Mouse (Mus musculus) myocyte (in vitro differentiated cells): ENCODE data around the gene Caskin2. TPM values are rescaled to one million over a fixed set of nuclear protein-coding genes. Genes with fewer than 3 reads are reported as not detected.

Experiments used
- H3K27me3 ChIP-seq: one replicate; pipeline ENCODE4 v1.6.1; 2011; ENCODE audit not compliant: control insufficient read depth, insufficient read depth, insufficient read length
- H3K36me3 ChIP-seq: one replicate; pipeline ENCODE4 v1.6.1; 2011; ENCODE audit not compliant: control insufficient read depth, insufficient read depth
- H3K4me2 ChIP-seq: one replicate; pipeline ENCODE4 v1.6.1; 2011; ENCODE audit warnings: low read depth, control low read depth
- H3K4me3 ChIP-seq: one replicate; pipeline ENCODE4 v1.5.1; 2011; ENCODE audit warnings: mild to moderate bottlenecking, control low read depth, moderate library complexity
- H3K79me2 ChIP-seq: one replicate; pipeline ENCODE4 v1.6.1; 2011; ENCODE audit not compliant: control insufficient read depth, insufficient read depth
- H3ac ChIP-seq: one replicate; pipeline ENCODE4 v1.6.1; 2011; ENCODE audit not compliant: control insufficient read depth, insufficient read length
- CEBPB ChIP-seq: IDR thresholded peaks from 2 replicates; pipeline ENCODE4 v1.6.1; 2011; ENCODE audit warnings: mild to moderate bottlenecking, moderate library complexity; ENCODE audit not compliant: poor library complexity, insufficient read depth, severe bottlenecking
- E2F4 ChIP-seq: IDR thresholded peaks from one replicate; pipeline ENCODE4 v1.6.1; 2011; ENCODE audit warnings: mild to moderate bottlenecking, control low read depth, moderate library complexity; ENCODE audit not compliant: insufficient read depth
- MAX ChIP-seq: IDR thresholded peaks from one replicate; pipeline ENCODE4 v1.6.1; 2011; ENCODE audit warnings: low read depth, mild to moderate bottlenecking, control low read depth
- MYOD1 ChIP-seq, 3 experiments: IDR thresholded peaks; one replicate each; pipeline ENCODE4 v1.6.1; 2011; ENCODE audit warnings: control low read depth in 2 of 3, low read depth in 2 of 3, mild to moderate bottlenecking in 2 of 3, moderate library complexity in 1 of 3; ENCODE audit not compliant: insufficient read length in 2 of 3, control insufficient read depth in 1 of 3
- MYOG ChIP-seq, 3 experiments: IDR thresholded peaks; one replicate each; pipeline ENCODE4 v1.6.1; 2011; ENCODE audit warnings: control low read depth in 2 of 3, low read depth in 2 of 3, mild to moderate bottlenecking in 2 of 3; ENCODE audit not compliant: insufficient read length in 2 of 3, control insufficient read depth in 1 of 3, insufficient read depth in 1 of 3
- POLR2A ChIP-seq: IDR thresholded peaks from one replicate; pipeline ENCODE4 v1.6.1; 2011; ENCODE audit warnings: low read depth, mild to moderate bottlenecking, control low read depth, moderate library complexity; ENCODE audit not compliant: insufficient read length
- POLR2AphosphoS2 ChIP-seq: IDR thresholded peaks from one replicate; pipeline ENCODE4 v1.6.1; 2011; ENCODE audit warnings: low read depth, control low read depth; ENCODE audit not compliant: insufficient read length
- REST ChIP-seq: IDR thresholded peaks from one replicate; pipeline ENCODE4 v1.6.1; 2011; ENCODE audit warnings: mild to moderate bottlenecking, control low read depth, moderate library complexity; ENCODE audit not compliant: insufficient read depth, insufficient read length
- SRF ChIP-seq: IDR thresholded peaks from one replicate; pipeline ENCODE4 v1.6.1; 2011; ENCODE audit warnings: low read depth; ENCODE audit not compliant: control insufficient read depth, insufficient read length
- TCF12 ChIP-seq: IDR thresholded peaks from one replicate; pipeline ENCODE4 v1.6.1; 2011; ENCODE audit warnings: mild to moderate bottlenecking, control low read depth; ENCODE audit not compliant: poor library complexity, insufficient read depth, severe bottlenecking
- TCF3 ChIP-seq: IDR thresholded peaks from one replicate; pipeline ENCODE4 v1.6.1; 2011; ENCODE audit warnings: low read depth, control low read depth; ENCODE audit not compliant: insufficient read length
- USF1 ChIP-seq: IDR thresholded peaks from one replicate; pipeline ENCODE4 v1.6.1; 2011; ENCODE audit warnings: low read depth, mild to moderate bottlenecking, control low read depth, moderate library complexity
- polyA plus RNA-seq: library from polyadenylated mRNA; unstranded; fragments of >200 nt; fragmentation: generic; extraction: Trizol; gene quantifications from one replicate; pipeline ENCODE4 v1.2.1, GENCODE M21; 2012; ENCODE audit warnings: missing spikeins

Caskin2 gene
- polyA plus RNA-seq, 1 experiment, result 8.0 TPM

DNA sequence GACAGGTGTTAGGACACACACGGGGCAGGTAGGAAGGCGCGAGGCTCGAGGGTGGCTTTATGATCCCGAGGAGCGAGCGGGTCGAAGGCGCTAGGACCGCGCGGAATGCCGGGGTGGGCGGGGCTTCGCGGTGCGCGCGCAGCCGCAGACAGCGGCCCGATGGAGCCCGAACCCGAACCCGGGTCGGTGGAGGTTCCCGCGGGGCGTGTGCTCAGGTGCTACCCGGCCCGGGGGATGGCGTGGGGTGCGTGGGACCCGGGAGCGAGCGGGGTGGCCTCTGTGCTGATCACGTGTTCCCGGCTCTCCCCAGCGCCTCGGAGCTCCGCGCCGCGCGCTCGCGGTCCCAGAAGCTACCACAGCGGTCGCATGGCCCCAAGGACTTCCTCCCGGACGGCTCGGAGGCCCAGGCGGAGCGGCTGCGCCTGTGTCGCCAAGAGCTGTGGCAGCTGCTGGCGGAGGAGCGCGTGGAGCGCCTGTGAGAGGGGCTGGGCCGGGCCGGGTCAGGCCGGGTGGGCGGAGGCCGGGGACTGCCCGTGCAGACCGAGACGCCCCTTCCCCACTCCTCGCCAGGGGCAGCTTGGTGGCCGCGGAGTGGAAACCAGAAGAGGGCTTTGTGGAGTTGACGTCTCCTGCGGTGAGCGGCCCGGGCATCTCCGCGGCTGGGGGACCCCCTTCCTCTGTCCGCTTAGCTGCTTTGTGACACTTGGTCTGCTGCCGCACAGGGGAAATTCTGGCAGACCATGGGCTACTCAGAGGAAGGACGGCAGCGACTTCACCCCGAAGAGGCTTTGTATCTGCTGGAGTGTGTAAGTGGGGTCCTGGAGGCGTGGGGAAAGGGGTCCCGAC, 1.4 kb upstream of the Caskin2 start, which contains the start of gene Tsen54:
Tsen54 (plus strand) TSS at position 120 of the 846 bp plus-strand sequence.
- peaks cover 4% of the 10 kb centered on the region for H3K79me2 ChIP-seq
- no peaks in the 10 kb centered on the region for H3K27me3 ChIP-seq
- H3ac ChIP-seq, result peak within 1 kb of the TSS; percentile 67
- H3K4me2 ChIP-seq, result peak within 1 kb of the TSS; percentile 89
- TF ChIP-seq MAX, result no peak
- TF ChIP-seq MYOG (IDR thresholded peaks at IDR 0.05; ENCODE audit: control insufficient read depth in 1 of 3, insufficient read depth in 1 of 3, insufficient read length in 2 of 3, low read depth in 2 of 3), result peak in 1 of 3 experiments; percentile 67
- peak; percentile 23 for TF ChIP-seq REST
- peak; percentile 83 for TF ChIP-seq POLR2A
- no peak for TF ChIP-seq E2F4
- TF ChIP-seq POLR2AphosphoS2, result peak; percentile 55
- no peak for TF ChIP-seq SRF
- no peak for TF ChIP-seq USF1
- H3K36me3 ChIP-seq, result no peaks in the 10 kb centered on the region
- peak within 1 kb of the TSS; percentile 48 for H3K4me3 ChIP-seq

DNA sequence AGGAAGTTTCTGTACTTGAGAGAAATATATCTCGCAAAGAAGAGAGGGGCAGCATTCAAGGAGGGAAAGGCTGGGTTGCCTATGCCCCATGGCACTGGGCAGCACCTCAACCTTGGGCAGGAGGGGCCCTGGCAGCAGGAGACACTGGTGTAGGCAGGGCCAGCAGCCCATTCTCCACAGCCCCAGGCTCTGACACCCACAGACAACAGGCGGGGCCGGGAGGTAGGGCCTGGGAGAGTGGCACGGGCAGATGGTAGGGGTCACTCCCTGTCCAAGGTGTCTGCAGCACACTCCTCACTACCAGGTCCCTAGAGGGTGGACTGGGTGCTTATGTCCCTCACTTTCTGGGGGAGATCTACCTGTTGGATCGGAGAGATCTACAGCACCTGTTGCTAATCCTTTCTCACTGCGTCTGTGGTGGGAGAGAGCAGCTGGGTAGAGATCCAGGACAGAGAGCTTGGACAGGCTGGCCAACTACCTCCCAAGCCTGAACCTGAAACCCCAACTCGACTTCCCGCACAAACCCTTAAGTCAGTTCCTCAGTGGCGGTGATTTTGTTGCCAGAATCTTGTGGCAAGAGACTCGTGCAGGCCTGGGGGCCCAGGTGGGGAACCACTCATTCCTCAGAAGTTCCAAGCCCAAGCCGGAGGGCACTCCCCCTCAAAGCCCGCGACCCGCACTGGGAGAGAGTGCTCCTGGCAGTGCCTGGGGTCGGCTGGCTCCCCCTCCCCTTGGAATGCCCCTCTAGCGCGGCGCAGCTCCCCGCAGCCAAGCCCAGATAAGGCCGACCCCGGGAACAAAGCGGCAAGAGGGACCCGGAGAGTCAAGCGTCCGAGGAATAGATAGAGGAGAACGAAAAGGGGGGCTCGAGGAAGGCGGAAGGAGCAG, 662 bp downstream of the Caskin2 start:
- no peak for TF ChIP-seq REST
- TF ChIP-seq CEBPB, result no peak
- TF ChIP-seq TCF12, result peak; percentile 10
- TF ChIP-seq SRF, result no peak
- TF ChIP-seq MAX, result no peak
- no peak for TF ChIP-seq E2F4
- peak in 1 of 3 experiments; percentile 7 for TF ChIP-seq MYOG (IDR thresholded peaks at IDR 0.05; ENCODE audit: control insufficient read depth in 1 of 3, insufficient read depth in 1 of 3, insufficient read length in 2 of 3, low read depth in 2 of 3)
- no peak for TF ChIP-seq POLR2A
- no peak for TF ChIP-seq TCF3
- TF ChIP-seq POLR2AphosphoS2, result no peak
- peak in 2 of 3 experiments; percentile 69 to 74 for TF ChIP-seq MYOD1 (IDR thresholded peaks at IDR 0.05; ENCODE audit: control insufficient read depth in 1 of 3, insufficient read length in 2 of 3, low read depth in 2 of 3)
- TF ChIP-seq USF1, result no peak
- Histone ChIP-seq H3K79me2 (peaks cover 4% of the 10 kb centered on the region), H3ac (no peak overlapping the region), H3K4me3 (peak overlapping the region; percentile 48), H3K4me2 (peak overlapping the region; percentile 90), H3K27me3 (no peaks in the 10 kb centered on the region), H3K36me3 (no peaks in the 10 kb centered on the region)

DNA sequence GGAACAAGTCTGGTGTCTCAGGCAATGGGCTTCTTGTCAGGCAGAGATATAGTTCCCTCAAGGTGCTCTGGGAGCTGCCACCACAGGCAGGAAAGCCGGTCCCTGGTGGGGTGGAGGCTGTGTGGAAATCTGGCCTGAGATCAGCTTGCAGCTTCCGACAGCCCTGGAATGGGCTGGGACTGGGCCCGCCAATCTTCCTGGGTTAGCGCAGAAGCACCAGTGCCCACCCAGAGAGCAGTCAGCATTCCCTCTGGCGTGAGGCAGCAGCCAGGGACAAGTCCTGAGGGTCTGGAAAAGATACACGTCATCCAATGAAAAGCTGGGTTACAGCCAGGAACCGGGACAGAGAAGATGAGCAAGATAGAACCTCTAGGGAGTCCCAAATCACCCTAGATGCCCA, 1.3 kb downstream of the Caskin2 start:
- peak overlapping the region; percentile 90 for H3K4me2 ChIP-seq
- H3K79me2 ChIP-seq, result peaks cover 4% of the 10 kb centered on the region
- H3K27me3 ChIP-seq, result no peaks in the 10 kb centered on the region
- no peaks in the 10 kb centered on the region for H3K36me3 ChIP-seq
- H3ac ChIP-seq, result no peak overlapping the region
- H3K4me3 ChIP-seq, result peak overlapping the region; percentile 48
- TF ChIP-seq MYOG (IDR thresholded peaks at IDR 0.05; ENCODE audit: control insufficient read depth in 1 of 3, insufficient read depth in 1 of 3, insufficient read length in 2 of 3, low read depth in 2 of 3) (no peak), MYOD1 (IDR thresholded peaks at IDR 0.05; ENCODE audit: control insufficient read depth in 1 of 3, insufficient read length in 2 of 3, low read depth in 2 of 3) (no peak), REST (no peak), TCF3 (no peak), SRF (no peak), TCF12 (no peak), CEBPB (no peak), POLR2AphosphoS2 (no peak), MAX (no peak), POLR2A (no peak), E2F4 (no peak), USF1 (no peak)

DNA sequence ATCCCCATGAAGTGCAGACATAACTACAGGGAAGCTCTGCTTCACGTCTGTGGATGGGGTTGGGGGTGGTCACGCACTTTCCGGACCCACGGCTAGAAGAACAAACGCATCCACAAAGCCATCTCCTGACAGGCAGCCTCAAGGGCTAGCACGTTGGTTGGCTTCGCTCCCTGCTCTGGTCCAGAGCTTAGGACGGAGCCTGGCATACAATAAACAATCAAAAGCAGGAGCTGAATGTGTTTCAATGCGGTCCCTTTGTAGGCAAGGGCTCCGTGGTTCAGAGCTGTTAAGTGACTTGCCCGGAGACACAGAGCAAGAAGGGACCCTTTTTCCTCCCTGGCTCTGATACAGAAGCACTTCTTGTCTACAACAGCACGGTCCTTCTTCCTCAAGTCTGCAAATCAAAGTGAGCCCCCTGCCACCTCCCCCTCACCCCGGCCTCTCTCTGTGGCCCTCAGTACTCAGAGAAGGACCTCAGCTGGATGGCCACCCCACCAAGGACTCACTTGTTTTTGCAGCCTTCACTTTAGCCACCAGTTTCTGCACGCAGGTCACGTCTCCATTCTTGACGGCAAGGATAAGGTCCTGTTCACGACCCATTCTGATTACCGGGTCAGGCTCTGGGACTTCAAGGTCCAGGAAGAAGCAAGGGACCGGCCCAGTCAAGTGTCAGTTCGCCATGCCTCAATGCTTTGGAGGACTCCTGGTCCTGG, 1.9 kb downstream of the Caskin2 start:
- TF ChIP-seq REST (no peak), TCF12 (no peak)
- Histone ChIP-seq H3ac (no peak overlapping the region), H3K27me3 (no peaks in the 10 kb centered on the region), H3K4me2 (no peak overlapping the region), H3K79me2 (peaks cover 4% of the 10 kb centered on the region), H3K4me3 (no peak overlapping the region), H3K36me3 (no peaks in the 10 kb centered on the region)
